Mouse (Mus musculus) heart, postnatal 0 days (tissue): ENCODE data around the gene Tmem87b. TPM values are rescaled to one million over a fixed set of nuclear protein-coding genes. Genes with fewer than 3 reads are reported as not detected.

Experiments
- ATAC-seq: fragments of 200-750 bp; cut with Nextera tagmentation; 2 replicates; pipeline ENCODE4 v1.8.0; 2017; ENCODE audit warnings: low read depth, moderate number of reproducible peaks, moderate library complexity; ENCODE audit not compliant: insufficient read depth
- DNase-seq: peaks from one replicate; pipeline ENCODE4 v3.0.0-alpha.2; 2016; ENCODE audit warnings: low spot score
- H3K27ac ChIP-seq: fragments of 300-500 bp; sonication (generic); 2 replicates; pipeline ENCODE4 v1.5.1; 2014; ENCODE audit warnings: low read depth, mild to moderate bottlenecking
- H3K27me3 ChIP-seq: fragments of 300-500 bp; sonication (generic); 2 replicates; pipeline ENCODE4 v1.6.1; 2014; ENCODE audit warnings: low read length, mixed read lengths; ENCODE audit not compliant: control insufficient read depth, insufficient read depth
- H3K36me3 ChIP-seq: fragments of 300-500 bp; sonication (generic); replicated peaks from 2 replicates; pipeline ENCODE4 v1.6.1; 2014; ENCODE audit warnings: low read length, mixed read lengths; ENCODE audit not compliant: control insufficient read depth, insufficient read depth
- H3K4me1 ChIP-seq: fragments of 300-500 bp; sonication (generic); 2 replicates; pipeline ENCODE4 v1.6.1; 2014; ENCODE audit warnings: antibody characterized with exemption; ENCODE audit not compliant: control insufficient read depth, insufficient read depth
- H3K4me2 ChIP-seq: fragments of 300-500 bp; sonication (generic); 2 replicates; pipeline ENCODE4 v1.6.1; 2014; ENCODE audit warnings: low read depth, mild to moderate bottlenecking, low read length, moderate library complexity
- H3K4me3 ChIP-seq: fragments of 300-500 bp; sonication (generic); 2 replicates; pipeline ENCODE4 v1.5.1; 2014; ENCODE audit warnings: low read depth, low read length
- H3K9ac ChIP-seq: fragments of 300-500 bp; sonication (generic); replicated peaks from 2 replicates; pipeline ENCODE4 v1.6.1; 2014; ENCODE audit warnings: low read depth, low read length, mixed read lengths
- H3K9me3 ChIP-seq: fragments of 300-500 bp; sonication (generic); replicated peaks from 2 replicates; pipeline ENCODE4 v1.6.1; 2016; ENCODE audit warnings: low read length; ENCODE audit not compliant: control insufficient read depth
- CTCF ChIP-seq: IDR thresholded peaks from 2 replicates; pipeline ENCODE4 v1.5.1; 2016; ENCODE audit warnings: antibody characterized with exemption, control low read depth, low read depth
- EP300 ChIP-seq: IDR thresholded peaks from 2 replicates; pipeline ENCODE4 v1.6.1; 2016; ENCODE audit warnings: antibody characterized with exemption, low read depth
- WGBS: fragments of 180-500 bp; shearing (Covaris S2); extraction: QIAGEN DNeasy Blood & Tissue Kit; methylation state at CpG from one replicate; pipeline ENCODE4 v1.1.7; 2014; 5-methylcytosine and 5-hydroxymethylcytosine counted together
- polyA plus RNA-seq: library from polyadenylated mRNA; unstranded; fragments of >200 nt; fragmentation: Nextera tagmentation; extraction: Ambion mirVana; gene quantifications from 2 replicates; pipeline ENCODE4 v1.2.1, GENCODE M21; 2015
- total RNA-seq: library from RNA; depleted of rRNA; stranded (reverse); fragments of >200 nt; gene quantifications from 2 replicates; pipeline ENCODE4 v1.2.3, GENCODE M21; 2014; ENCODE audit warnings: low replicate concordance

Gene Tmem87b
- total and polyA plus RNA-seq, 2 experiments from 2014 or later = 23.7 to 29.5 TPM

GRCm38 (mm10) chr2:128820631-128821030 lies 2.7 kb downstream of the Tmem87b start:
- no peak overlapping the region for H3K9ac ChIP-seq
- H3K9me3 ChIP-seq = no peaks in the 10 kb centered on the region
- H3K27ac ChIP-seq = no peak overlapping the region
- WGBS = 77% methylated on average over 2 of the region's 2 CpGs
- DNase-seq = no peak
- H3K4me2 ChIP-seq = no peak overlapping the region
- H3K4me1 ChIP-seq = peaks cover 4% of the 10 kb centered on the region; the same call in 1 of the 2 replicates
- ATAC-seq = no peak
- no peak overlapping the region for H3K4me3 ChIP-seq
- TF ChIP-seq CTCF (no peak), EP300 (no peak)
- H3K36me3 ChIP-seq = peaks cover 9% of the 10 kb centered on the region; the same call in 1 of the 2 replicates
- H3K27me3 ChIP-seq = no peaks in the 10 kb centered on the region

- no peak overlapping the region for H3K27ac ChIP-seq
- peaks cover 2% of the 10 kb centered on the region; the same call in 1 of the 2 replicates for H3K4me1 ChIP-seq
- WGBS = 85% methylated on average over 5 of the region's 5 CpGs
- TF ChIP-seq EP300 (no peak), CTCF (no peak)
- H3K9me3 ChIP-seq = no peaks in the 10 kb centered on the region
- H3K4me2 ChIP-seq = no peak overlapping the region
- ATAC-seq (no peak), DNase-seq (no peak)
- H3K9ac ChIP-seq = no peak overlapping the region
- H3K27me3 ChIP-seq = no peaks in the 10 kb centered on the region
- H3K4me3 ChIP-seq = no peak overlapping the region
- H3K36me3 ChIP-seq = peaks cover 23% of the 10 kb centered on the region
Observed at GRCm38 (mm10) chr2:128823893-128824292, 6.0 kb downstream of the Tmem87b start.

DNA sequence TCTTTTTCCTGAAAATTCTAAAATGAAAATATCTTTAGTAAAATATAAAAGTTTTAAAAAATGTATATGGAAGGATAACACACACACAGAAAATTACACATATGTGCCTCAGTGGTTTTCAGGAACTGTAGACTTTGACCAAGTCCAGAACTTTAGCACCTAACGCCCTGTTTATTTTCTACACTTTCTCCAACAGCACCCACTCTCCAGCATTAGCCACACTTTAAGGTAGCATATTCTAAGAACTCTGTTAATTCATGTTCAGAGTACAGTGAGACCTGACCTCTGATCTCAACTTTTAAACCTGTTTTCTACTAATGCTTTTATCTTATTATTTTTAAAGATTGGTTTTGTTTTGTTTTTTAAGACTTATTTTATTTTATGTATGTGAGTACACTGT lies 9.9 kb downstream of the Tmem87b start:
- DNase-seq = no peak
- no peak overlapping the region for H3K4me2 ChIP-seq
- no peak for TF ChIP-seq CTCF
- TF ChIP-seq EP300 = no peak
- peaks cover 56% of the 10 kb centered on the region for H3K36me3 ChIP-seq
- no peak overlapping the region for H3K9ac ChIP-seq
- H3K9me3 ChIP-seq = no peaks in the 10 kb centered on the region
- no peak for ATAC-seq
- H3K4me1 ChIP-seq = no peaks in the 10 kb centered on the region
- H3K4me3 ChIP-seq = no peak overlapping the region
- no peak overlapping the region for H3K27ac ChIP-seq
- no peaks in the 10 kb centered on the region for H3K27me3 ChIP-seq
- WGBS = 92% methylated on average over 1 of the region's 1 CpGs

- H3K4me2 ChIP-seq = no peak overlapping the region
- TF ChIP-seq EP300 (no peak), CTCF (no peak)
- H3K4me1 ChIP-seq = no peaks in the 10 kb centered on the region
- H3K9me3 ChIP-seq = no peaks in the 10 kb centered on the region
- no peaks in the 10 kb centered on the region for H3K27me3 ChIP-seq
- peaks cover 79% of the 10 kb centered on the region for H3K36me3 ChIP-seq
- no peak overlapping the region for H3K9ac ChIP-seq
- no peak overlapping the region for H3K27ac ChIP-seq
- DNase-seq = no peak
- WGBS = 83% methylated on average over 3 of the region's 3 CpGs
- no peak overlapping the region for H3K4me3 ChIP-seq
- no peak for ATAC-seq
Observed at GRCm38 (mm10) chr2:128832611-128833010, 14.7 kb downstream of the Tmem87b start.

- Histone ChIP-seq H3K4me2 (no peak overlapping the region), H3K4me1 (no peaks in the 10 kb centered on the region), H3K27me3 (no peaks in the 10 kb centered on the region), H3K9ac (no peak overlapping the region), H3K9me3 (no peaks in the 10 kb centered on the region), H3K27ac (no peak overlapping the region), H3K36me3 (peaks cover 83% of the 10 kb centered on the region), H3K4me3 (no peak overlapping the region)
- 88% methylated on average over 2 of the region's 2 CpGs for WGBS
- DNase-seq (no peak), ATAC-seq (no peak)
- TF ChIP-seq CTCF = no peak
Observed at GRCm38 (mm10) chr2:128833035-128833434, 15.1 kb downstream of the Tmem87b start.

GRCm38 (mm10) chr2:128833435-128833834 lies 15.5 kb downstream of the Tmem87b start:
- Histone ChIP-seq H3K36me3 (peaks cover 82% of the 10 kb centered on the region), H3K4me3 (no peak overlapping the region), H3K9me3 (no peaks in the 10 kb centered on the region), H3K4me1 (no peaks in the 10 kb centered on the region), H3K9ac (no peak overlapping the region), H3K27ac (no peak overlapping the region), H3K27me3 (no peaks in the 10 kb centered on the region), H3K4me2 (no peak overlapping the region)
- WGBS = 91% methylated on average over 2 of the region's 2 CpGs
- no peak for TF ChIP-seq CTCF
- no peak for TF ChIP-seq EP300
- ATAC-seq = no peak
- DNase-seq = no peak
